Mouse (Mus musculus) heart, adult 2 months (tissue): ENCODE results near the gene Scn2b.

Source experiments
- CTCF ChIP-seq: fragments of 200-600 bp; IDR thresholded peaks from 2 replicates; pipeline ENCODE4 v1.8.1; 2022; ENCODE audit warnings: antibody characterized with exemption, mild to moderate bottlenecking, moderate library complexity
- POLR2A ChIP-seq: fragments of 200-500 bp; IDR thresholded peaks from 2 replicates; pipeline ENCODE4 v1.6.1; 2011; ENCODE audit warnings: mild to moderate bottlenecking, low read depth, low read length, control low read depth; ENCODE audit not compliant: insufficient read depth

GRCm38 (mm10) chr9:45136442-45137169 is 19.0 kb downstream of the Scn2b start:
- no peak for TF ChIP-seq CTCF
- TF ChIP-seq POLR2A, result no peak
